Mouse (Mus musculus): ENCODE measurements around the gene Magi2.

- TF ChIP-seq MYOG (IDR thresholded peaks at IDR 0.05; ENCODE audit: control insufficient read depth, extremely low read depth, insufficient read length) (no peak), MAX (IDR thresholded peaks at IDR 0.05) (no peak)
These were observed 1521.3 kb downstream of the Magi2 start for GRCm38 (mm10) chr5:20748142-20748541.

Measured in C2C12 (cell line).